Mouse (Mus musculus) heart, embryonic 14.5 days (tissue): Measurements from ENCODE around the gene Pcsk4. TPM values are rescaled to one million over a fixed set of nuclear protein-coding genes. Genes with fewer than 3 reads are reported as not detected.
"Not testable (repeated sequence)": the region's sequence is repeated elsewhere in the genome, so short reads cannot be mapped to it uniquely, and the experiment has no call there.

Experiments
- ATAC-seq: fragments of 200-750 bp; cut with Nextera tagmentation; 2 replicates; pipeline ENCODE4 v1.8.0; 2017; ENCODE audit warnings: low read depth, moderate TSS enrichment; ENCODE audit not compliant: insufficient number of reproducible peaks, insufficient read depth, low FRiP score
- H3K27ac ChIP-seq, 2 experiments: fragments of 200-500 bp in 1 of 2; fragments of 300-500 bp in 1 of 2; sonication (generic) in 1 of 2; replicated peaks in 1 of 2; 2 replicates each; pipeline ENCODE4 v1.5.1; 2012 to 2014; ENCODE audit warnings: low read depth in 2 of 2, low read length in 2 of 2, control low read depth in 1 of 2, mild to moderate bottlenecking in 1 of 2, mixed read lengths in 1 of 2; ENCODE audit not compliant: control insufficient read depth in 1 of 2, insufficient read depth in 1 of 2
- H3K27me3 ChIP-seq: fragments of 300-500 bp; sonication (generic); 2 replicates; pipeline ENCODE4 v1.6.1; 2014; ENCODE audit warnings: mild to moderate bottlenecking, low read length, control low read depth; ENCODE audit not compliant: control insufficient read depth, insufficient read depth
- H3K36me3 ChIP-seq: fragments of 300-500 bp; sonication (generic); 2 replicates; pipeline ENCODE4 v1.6.1; 2014; ENCODE audit warnings: mild to moderate bottlenecking, control low read depth, low read length, mixed read lengths; ENCODE audit not compliant: control insufficient read depth, insufficient read depth
- H3K4me1 ChIP-seq, 2 experiments: fragments of 200-500 bp in 1 of 2; fragments of 300-500 bp in 1 of 2; sonication (generic) in 1 of 2; 2 replicates each; pipeline ENCODE4 v1.6.1; 2012 to 2014; ENCODE audit warnings: low read length in 2 of 2, control low read depth in 1 of 2, mixed read lengths in 1 of 2; ENCODE audit not compliant: control insufficient read depth in 2 of 2, insufficient read depth in 2 of 2
- H3K4me2 ChIP-seq: fragments of 300-500 bp; sonication (generic); 2 replicates; pipeline ENCODE4 v1.6.1; 2014; ENCODE audit warnings: mild to moderate bottlenecking, low read length
- H3K4me3 ChIP-seq, 2 experiments: fragments of 200-500 bp in 1 of 2; fragments of 300-500 bp in 1 of 2; sonication (generic) in 1 of 2; 2 replicates each; pipeline ENCODE4 v1.5.1; 2012 to 2014; ENCODE audit warnings: low read length in 2 of 2, mild to moderate bottlenecking in 2 of 2, control low read depth in 1 of 2, low read depth in 1 of 2, moderate library complexity in 1 of 2; ENCODE audit not compliant: control insufficient read depth in 1 of 2, insufficient read depth in 1 of 2
- H3K9ac ChIP-seq: fragments of 300-500 bp; sonication (generic); 2 replicates; pipeline ENCODE4 v1.6.1; 2014; ENCODE audit warnings: mild to moderate bottlenecking, low read length
- H3K9me3 ChIP-seq: fragments of 300-500 bp; sonication (generic); 2 replicates; pipeline ENCODE4 v1.6.1; 2016; ENCODE audit warnings: low read length, control low read depth; ENCODE audit not compliant: control insufficient read depth
- WGBS: fragments of 180-500 bp; shearing (Covaris S2); extraction: QIAGEN DNeasy Blood & Tissue Kit; methylation state at CpG from one replicate; pipeline ENCODE4 v1.1.7; 2014; 5-methylcytosine and 5-hydroxymethylcytosine counted together
- polyA plus RNA-seq: library from polyadenylated mRNA; unstranded; fragments of >200 nt; fragmentation: Nextera tagmentation; extraction: Ambion mirVana; gene quantifications from 2 replicates; pipeline ENCODE4 v1.2.1, GENCODE M21; 2014

The Pcsk4 gene
- polyA plus RNA-seq, 1 experiment from 2014 or later: 1.4 TPM

- peaks cover 14 to 42% of the 10 kb centered on the region in 2 experiments; a peak in 3 of 4 replicates for H3K4me1 ChIP-seq
- H3K9ac ChIP-seq: peak within 1 kb of the TSS; percentile 73
- H3K4me2 ChIP-seq: peak within 1 kb of the TSS; percentile 72
- 0 out of 4 replicates have a peak within 1 kb of the TSS, but pooled peaks of 1 of the 2 experiments have one; percentile 19 for H3K27ac ChIP-seq
- no peaks in the 10 kb centered on the region for H3K36me3 ChIP-seq
- peaks cover 84% of the 10 kb centered on the region for H3K27me3 ChIP-seq
- ATAC-seq: peak; percentile 41
- peak within 1 kb of the TSS; percentile 41 to 44 for H3K4me3 ChIP-seq
- no peaks in the 10 kb centered on the region for H3K9me3 ChIP-seq
- under 1% methylated on average over 42 of the region's 42 CpGs for WGBS
Measured at GRCm38 (mm10) chr10:80348244-80348781, 19.0 kb upstream of the Pcsk4 start, which contains the start of gene Adamtsl5. TSS of gene Adamtsl5 (minus strand) at chr10:80348412.

GRCm38 (mm10) chr10:80347514-80347967 lies 18.2 kb upstream of the Pcsk4 start:
- peaks cover 88% of the 10 kb centered on the region for H3K27me3 ChIP-seq
- ATAC-seq: no peak

GRCm38 (mm10) chr10:80345929-80346328 lies 16.6 kb upstream of the Pcsk4 start:
- not testable (repeated sequence) for H3K27ac ChIP-seq, ATAC-seq, H3K4me2 ChIP-seq, H3K4me3 ChIP-seq, H3K36me3 ChIP-seq, H3K9me3 ChIP-seq, H3K9ac ChIP-seq
- Histone ChIP-seq H3K27me3 (peaks cover 91% of the 10 kb centered on the region), H3K4me1 (peaks cover 19 to 56% of the 10 kb centered on the region in 2 experiments; a peak in 3 of 4 replicates)
- 91% methylated on average over 5 of the region's 6 CpGs for WGBS

More at GRCm38 (mm10) chr10:80347514-80347967, 18.2 kb upstream of the Pcsk4 start:
- H3K9me3 ChIP-seq: no peaks in the 10 kb centered on the region
- peak overlapping the region; percentile 72 for H3K4me2 ChIP-seq
- H3K4me3 ChIP-seq: peak overlapping the region; percentile 41 to 44
- 10% methylated on average over 17 of the region's 17 CpGs for WGBS
- H3K36me3 ChIP-seq: no peaks in the 10 kb centered on the region
- peak overlapping the region; percentile 73 for H3K9ac ChIP-seq
- H3K4me1 ChIP-seq: peaks cover 17 to 50% of the 10 kb centered on the region in 2 experiments; a peak in 3 of 4 replicates
- H3K27ac ChIP-seq: no peak overlapping the region

GRCm38 (mm10) chr10:80345122-80345521 lies 15.8 kb upstream of the Pcsk4 start:
- WGBS: 7% methylated on average over 16 of the region's 16 CpGs
- Histone ChIP-seq H3K27me3 (peaks cover 93% of the 10 kb centered on the region), H3K4me2 (no peak overlapping the region), H3K4me1 (peaks cover 19 to 56% of the 10 kb centered on the region in 2 experiments; a peak in 3 of 4 replicates), H3K27ac (no peak overlapping the region), H3K9ac (no peak overlapping the region; the same call in 1 of the 2 replicates), H3K36me3 (no peaks in the 10 kb centered on the region), H3K4me3 (no peak overlapping the region), H3K9me3 (no peaks in the 10 kb centered on the region)
- ATAC-seq: no peak

GRCm38 (mm10) chr10:80344131-80344661 lies 14.9 kb upstream of the Pcsk4 start:
- no peaks in the 10 kb centered on the region for H3K9me3 ChIP-seq
- peaks cover 18 to 54% of the 10 kb centered on the region in 2 experiments; a peak in 3 of 4 replicates for H3K4me1 ChIP-seq
- no peak overlapping the region for H3K4me3 ChIP-seq
- H3K4me2 ChIP-seq: no peak overlapping the region
- 22% methylated on average over 9 of the region's 9 CpGs for WGBS
- H3K9ac ChIP-seq: no peak overlapping the region
- no peak overlapping the region for H3K27ac ChIP-seq
- H3K36me3 ChIP-seq: no peaks in the 10 kb centered on the region
- ATAC-seq: no peak
- H3K27me3 ChIP-seq: peaks cover 87% of the 10 kb centered on the region

- peak overlapping the region; percentile 27; the same call in 1 of the 2 replicates for H3K9ac ChIP-seq
- H3K4me3 ChIP-seq: peak overlapping the region in 1 of 2 experiments; percentile 27; a peak in 2 of 4 replicates
- no peak overlapping the region for H3K27ac ChIP-seq
- peaks cover 13 to 47% of the 10 kb centered on the region in 2 experiments; a peak in 3 of 4 replicates for H3K4me1 ChIP-seq
- WGBS: 37% methylated on average over 13 of the region's 13 CpGs
- H3K36me3 ChIP-seq: no peaks in the 10 kb centered on the region
- H3K9me3 ChIP-seq: no peaks in the 10 kb centered on the region
- peak overlapping the region; percentile 59 for H3K4me2 ChIP-seq
- peaks cover 79% of the 10 kb centered on the region for H3K27me3 ChIP-seq
- ATAC-seq: no peak; the same call in 1 of the 2 replicates
Measured at GRCm38 (mm10) chr10:80343425-80343895, 14.2 kb upstream of the Pcsk4 start.

- H3K4me2 ChIP-seq: peak overlapping the region; percentile 59
- no peaks in the 10 kb centered on the region for H3K9me3 ChIP-seq
- 1% methylated on average over 33 of the region's 33 CpGs for WGBS
- no peaks in the 10 kb centered on the region for H3K36me3 ChIP-seq
- H3K4me3 ChIP-seq: peak overlapping the region; percentile 10 to 27; a peak in 3 of 4 replicates
- 0 out of 2 replicates have a peak overlapping the region, but pooled peaks have one; percentile 8 for H3K9ac ChIP-seq
- peaks cover 12 to 41% of the 10 kb centered on the region in 2 experiments; a peak in 3 of 4 replicates for H3K4me1 ChIP-seq
- H3K27ac ChIP-seq: no peak overlapping the region
- peak; percentile 58 for ATAC-seq
- peaks cover 74% of the 10 kb centered on the region for H3K27me3 ChIP-seq
Measured at GRCm38 (mm10) chr10:80342749-80343424, 13.6 kb upstream of the Pcsk4 start.
